Mouse (Mus musculus) kidney, postnatal 0 days (tissue): ENCODE measurements at regions not wholly inside any gene's neighbourhood (a gene's known extent, or its start where the extent isn't known, plus 50 kb on each side); places are given as distances from the start of the nearest gene placed in this dataset.

Source experiments
- ATAC-seq: fragments of 200-750 bp; cut with Nextera tagmentation; replicated peaks from 2 replicates; pipeline ENCODE4 v1.8.0; 2017; ENCODE audit warnings: low read depth, moderate number of reproducible peaks, moderate TSS enrichment, moderate library complexity; ENCODE audit not compliant: low FRiP score
- DNase-seq: peaks from one replicate; pipeline ENCODE4 v3.0.0-alpha.2; 2016; ENCODE audit warnings: low spot score
- H3K27ac ChIP-seq: fragments of 300-500 bp; sonication (generic); 2 replicates; pipeline ENCODE4 v1.5.1; 2014; ENCODE audit warnings: mild to moderate bottlenecking
- H3K27me3 ChIP-seq: fragments of 300-500 bp; sonication (generic); 2 replicates; pipeline ENCODE4 v1.6.1; 2014; ENCODE audit warnings: low read length, mixed read lengths; ENCODE audit not compliant: insufficient read depth
- H3K36me3 ChIP-seq: fragments of 300-500 bp; sonication (generic); 2 replicates; pipeline ENCODE4 v1.6.1; 2014; ENCODE audit warnings: low read length, mixed read lengths; ENCODE audit not compliant: insufficient read depth
- H3K4me1 ChIP-seq: fragments of 300-500 bp; sonication (generic); replicated peaks from 2 replicates; pipeline ENCODE4 v1.6.1; 2014; ENCODE audit warnings: antibody characterized with exemption, low read length, mixed read lengths; ENCODE audit not compliant: insufficient read depth
- H3K4me2 ChIP-seq: fragments of 300-500 bp; sonication (generic); 2 replicates; pipeline ENCODE4 v1.6.1; 2014; ENCODE audit warnings: mild to moderate bottlenecking, low read length, moderate library complexity, mixed read lengths
- H3K4me3 ChIP-seq: fragments of 300-500 bp; sonication (generic); replicated peaks from 2 replicates; pipeline ENCODE4 v1.5.1; 2014; ENCODE audit warnings: low read depth, low read length
- H3K9ac ChIP-seq: fragments of 300-500 bp; sonication (generic); 2 replicates; pipeline ENCODE4 v1.6.1; 2014; ENCODE audit warnings: low read depth, low read length
- H3K9me3 ChIP-seq: fragments of 300-500 bp; sonication (generic); replicated peaks from 2 replicates; pipeline ENCODE4 v1.6.1; 2016; ENCODE audit warnings: low read length, inconsistent platforms, mixed read lengths
- CTCF ChIP-seq: IDR thresholded peaks from 2 replicates; pipeline ENCODE4 v1.5.1; 2016; ENCODE audit warnings: antibody characterized with exemption, low read depth, mild to moderate bottlenecking, moderate library complexity
- WGBS: fragments of 180-500 bp; shearing (Covaris S2); extraction: QIAGEN DNeasy Blood & Tissue Kit; methylation state at CpG from one replicate; pipeline ENCODE4 v1.1.7; 2014; 5-methylcytosine and 5-hydroxymethylcytosine counted together

DNA sequence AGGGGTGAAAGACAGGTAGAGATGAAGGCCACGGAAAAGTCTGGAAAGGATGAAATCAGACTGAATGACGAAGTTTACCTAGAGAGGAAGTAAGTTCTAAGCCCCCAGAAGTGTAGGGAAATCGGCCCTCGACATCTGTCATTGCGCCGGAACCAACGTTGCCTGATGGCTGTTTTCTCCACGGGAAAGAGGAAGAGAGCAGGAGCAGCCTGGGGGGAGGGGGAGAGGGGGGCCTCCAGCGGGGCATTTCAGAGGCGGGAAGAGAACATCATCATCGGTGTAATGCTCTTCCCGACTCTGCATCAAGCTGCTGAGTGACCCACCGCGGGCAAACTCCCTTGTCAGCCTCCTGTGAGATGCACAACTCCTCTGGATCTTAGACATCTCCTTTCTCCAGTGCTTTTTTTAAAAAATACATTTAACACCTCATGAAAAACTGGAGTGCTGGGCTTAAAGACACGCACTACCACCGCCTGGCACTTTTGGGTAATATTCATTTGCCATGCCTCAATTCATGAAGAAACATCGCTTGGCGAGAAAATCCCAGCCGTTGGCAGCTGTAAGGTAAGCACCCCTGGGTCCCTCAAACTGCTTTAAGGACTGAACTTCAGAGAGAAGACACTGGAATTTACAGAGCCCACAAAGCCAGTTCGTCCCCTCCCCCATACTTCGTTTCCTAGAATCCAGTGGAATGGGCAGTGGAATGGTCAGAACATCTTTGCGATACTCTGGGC, 53.0 kb upstream of the Kras start:
- no peak for ATAC-seq
- Histone ChIP-seq H3K4me2 (peak overlapping the region; percentile 43), H3K9me3 (no peaks in the 10 kb centered on the region), H3K27ac (no peak overlapping the region), H3K9ac (no peak overlapping the region), H3K36me3 (no peaks in the 10 kb centered on the region), H3K27me3 (no peaks in the 10 kb centered on the region), H3K4me1 (peaks cover 7% of the 10 kb centered on the region; the same call in 1 of the 2 replicates), H3K4me3 (no peak overlapping the region; the same call in 1 of the 2 replicates)
- WGBS: 58% methylated on average over 22 of the region's 22 CpGs
- no peak for DNase-seq
- no peak for TF ChIP-seq CTCF

DNA sequence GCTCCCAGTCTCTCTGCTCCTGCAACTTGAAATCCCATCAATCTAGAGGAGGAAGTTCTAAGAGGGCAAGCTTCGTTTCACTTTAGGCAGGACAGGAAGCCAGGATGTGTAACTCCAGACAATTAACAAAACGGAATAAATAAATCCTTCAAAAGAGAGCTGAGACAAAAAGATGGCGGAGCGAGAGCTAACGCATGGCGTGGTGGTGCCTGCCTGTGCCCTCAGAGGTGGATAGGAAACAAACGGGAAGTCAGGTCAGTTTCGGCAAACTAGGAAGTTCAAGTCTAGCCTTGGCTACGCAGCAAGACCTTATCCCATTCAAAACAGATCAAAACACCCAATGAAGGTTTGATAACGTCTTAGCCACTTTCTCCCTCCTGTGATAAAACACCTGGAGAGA, 52.1 kb upstream of the Kras start:
- Histone ChIP-seq H3K4me3 (no peak overlapping the region), H3K27me3 (no peaks in the 10 kb centered on the region), H3K36me3 (no peaks in the 10 kb centered on the region), H3K27ac (no peak overlapping the region), H3K9me3 (no peaks in the 10 kb centered on the region), H3K4me1 (peaks cover 7% of the 10 kb centered on the region; the same call in 1 of the 2 replicates), H3K9ac (no peak overlapping the region), H3K4me2 (no peak overlapping the region)
- TF ChIP-seq CTCF: no peak
- ATAC-seq: no peak
- DNase-seq: peak; percentile 22
- WGBS: 77% methylated on average over 10 of the region's 10 CpGs

DNA sequence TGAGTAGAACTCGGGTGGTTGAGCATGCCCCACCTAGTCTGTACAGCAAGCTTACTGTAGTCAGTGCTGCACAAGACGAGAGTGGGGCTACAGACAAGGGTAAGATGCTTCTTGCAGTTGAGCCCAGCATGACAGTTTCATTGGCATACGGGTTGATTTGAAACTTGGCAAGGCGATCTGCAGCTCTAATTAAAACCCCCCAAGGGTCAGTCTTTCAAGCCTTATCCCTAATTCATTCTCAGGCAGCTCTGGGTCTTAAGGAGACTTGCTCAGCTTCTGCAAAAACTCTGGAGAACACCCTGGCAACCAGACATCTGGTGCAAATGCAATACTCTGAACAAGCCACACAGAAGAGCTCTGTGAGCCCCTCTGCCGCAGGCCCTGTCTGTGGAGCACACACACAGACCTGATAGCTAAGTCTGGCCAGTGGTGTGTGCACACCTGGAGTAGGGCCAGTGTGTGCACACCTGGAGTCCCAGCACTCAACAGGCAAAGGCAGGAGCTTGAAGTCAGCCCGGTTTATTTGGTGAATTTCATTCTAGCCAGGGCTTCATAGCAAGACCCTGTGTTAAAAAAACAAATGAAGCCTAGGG, 50.3 kb upstream of the Kras start:
- Histone ChIP-seq H3K9me3 (no peaks in the 10 kb centered on the region), H3K4me2 (no peak overlapping the region), H3K9ac (no peak overlapping the region), H3K4me1 (peaks cover 7% of the 10 kb centered on the region; the same call in 1 of the 2 replicates), H3K4me3 (no peak overlapping the region), H3K27me3 (no peaks in the 10 kb centered on the region), H3K27ac (no peak overlapping the region), H3K36me3 (no peaks in the 10 kb centered on the region)
- 65% methylated on average over 6 of the region's 6 CpGs for WGBS
- no peak for TF ChIP-seq CTCF
- DNase-seq (no peak), ATAC-seq (no peak)
